Mouse (Mus musculus) spleen, adult 2 months (tissue): ENCODE measurements around the gene Nectin1. TPM values are rescaled to one million over a fixed set of nuclear protein-coding genes. Genes with fewer than 3 reads are reported as not detected.

ENCODE experiments used
- DNase-seq, 2 experiments: peaks; one replicate each; pipeline versions ENCODE4 v3.0.0 to v3.0.0-alpha.2; 2012 to 2021; ENCODE audit warnings: low spot score in 2 of 2, low read depth in 1 of 2
- H3K27ac ChIP-seq: fragments of 200-500 bp; 2 replicates; pipeline ENCODE4 v1.5.1; 2012; ENCODE audit warnings: low read length, inconsistent platforms; ENCODE audit not compliant: insufficient read depth
- H3K27me3 ChIP-seq: fragments of 200-500 bp; 2 replicates; pipeline ENCODE4 v1.6.1; 2012; ENCODE audit warnings: mild to moderate bottlenecking, moderate library complexity, low read length, inconsistent platforms; ENCODE audit not compliant: control insufficient read depth, insufficient read depth
- H3K36me3 ChIP-seq: fragments of 200-500 bp; 2 replicates; pipeline ENCODE4 v1.6.1; 2012; ENCODE audit warnings: mild to moderate bottlenecking, low read length, inconsistent platforms; ENCODE audit not compliant: control insufficient read depth, insufficient read depth
- H3K4me1 ChIP-seq: fragments of 200-500 bp; 2 replicates; pipeline ENCODE4 v1.6.1; 2011; ENCODE audit warnings: inconsistent platforms; ENCODE audit not compliant: control insufficient read depth, insufficient read depth, insufficient read length
- H3K4me3 ChIP-seq: fragments of 200-500 bp; 2 replicates; pipeline ENCODE4 v1.5.1; 2011; ENCODE audit warnings: mild to moderate bottlenecking, inconsistent platforms; ENCODE audit not compliant: insufficient read depth, insufficient read length; ENCODE audit errors: extremely low read depth
- CTCF ChIP-seq: fragments of 200-500 bp; IDR thresholded peaks from 2 replicates; pipeline ENCODE4 v1.5.1; 2011; ENCODE audit warnings: mild to moderate bottlenecking, inconsistent platforms; ENCODE audit not compliant: insufficient read depth, insufficient read length, insufficient replicate concordance; ENCODE audit errors: extremely low read depth
- POLR2A ChIP-seq: fragments of 200-500 bp; IDR thresholded peaks from 2 replicates; pipeline ENCODE4 v1.6.1; 2011; ENCODE audit warnings: low read depth, low read length, inconsistent platforms
- WGBS: fragments of 180-500 bp; shearing (Covaris S2); methylation state at CpG from one replicate; pipeline ENCODE4 v1.1.7; 2018; 5-methylcytosine and 5-hydroxymethylcytosine counted together
- polyA plus RNA-seq: library from polyadenylated mRNA; depleted of rRNA; stranded (reverse); fragments of >200 nt; gene quantifications from 2 replicates; pipeline ENCODE4 v1.2.3, GENCODE M21; 2012

Gene Nectin1
- polyA plus RNA-seq, 1 experiment: 5.1 TPM

DNA sequence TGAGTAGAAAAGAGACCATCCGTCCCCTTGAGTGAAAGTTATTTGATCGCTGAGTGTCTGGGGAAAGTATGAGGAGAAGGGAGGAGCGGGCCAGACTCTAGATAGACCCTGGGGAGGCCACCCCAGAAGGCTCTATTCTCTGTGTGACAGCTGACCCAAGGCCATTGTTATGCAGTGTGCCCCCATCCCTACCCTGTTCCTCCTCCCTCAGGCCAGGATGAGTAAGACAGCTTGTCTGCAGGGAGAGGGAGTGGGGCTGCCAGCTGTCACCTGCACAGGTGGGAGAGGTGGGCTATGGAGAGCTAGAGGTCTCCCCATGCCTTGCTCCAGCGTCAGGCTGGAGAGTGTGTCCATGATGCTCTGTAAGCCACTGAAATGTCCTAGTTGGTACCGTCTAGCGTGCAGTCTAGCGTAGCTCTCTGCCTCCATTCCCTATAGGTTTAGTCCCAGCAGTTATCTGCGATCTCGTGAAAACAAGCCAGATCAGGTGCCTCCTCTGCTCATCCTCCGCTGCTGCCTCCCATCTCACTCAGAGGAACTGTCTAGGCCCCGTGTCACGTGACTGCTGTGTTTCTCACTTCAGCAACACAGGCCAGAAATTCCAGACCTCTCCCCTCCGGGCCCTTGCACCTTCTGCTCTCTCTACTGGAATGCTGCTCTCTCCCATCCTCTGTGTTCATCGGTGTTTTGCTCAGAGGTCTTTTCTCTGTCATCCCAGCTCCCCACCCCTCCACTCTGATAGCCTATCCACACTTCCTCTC lies 21.8 kb downstream of the Nectin1 start:
- H3K27me3 ChIP-seq: no peaks in the 10 kb centered on the region
- no peak overlapping the region for H3K4me3 ChIP-seq
- H3K36me3 ChIP-seq: no peaks in the 10 kb centered on the region
- no peak for DNase-seq
- no peak for TF ChIP-seq POLR2A
- H3K4me1 ChIP-seq: peaks cover 12% of the 10 kb centered on the region; the same call in 1 of the 2 replicates
- H3K27ac ChIP-seq: no peak overlapping the region
- 83% methylated on average over 14 of the region's 14 CpGs for WGBS

- no peaks in the 10 kb centered on the region for H3K4me1 ChIP-seq
- no peak overlapping the region for H3K27ac ChIP-seq
- TF ChIP-seq CTCF (no peak), POLR2A (no peak)
- H3K27me3 ChIP-seq: no peaks in the 10 kb centered on the region
- WGBS: 75% methylated on average over 4 of the region's 4 CpGs
- DNase-seq: no peak
- no peaks in the 10 kb centered on the region for H3K36me3 ChIP-seq
- H3K4me3 ChIP-seq: no peak overlapping the region
Observed at GRCm38 (mm10) chr9:43768779-43769178, 25.0 kb downstream of the Nectin1 start.

- 82% methylated on average over 7 of the region's 7 CpGs for WGBS
- H3K27ac ChIP-seq: no peak overlapping the region
- no peaks in the 10 kb centered on the region for H3K27me3 ChIP-seq
- no peak for DNase-seq
- no peaks in the 10 kb centered on the region for H3K4me1 ChIP-seq
- TF ChIP-seq CTCF (no peak), POLR2A (no peak)
- H3K4me3 ChIP-seq: no peak overlapping the region
- no peaks in the 10 kb centered on the region for H3K36me3 ChIP-seq
Observed at GRCm38 (mm10) chr9:43769228-43769627, 25.4 kb downstream of the Nectin1 start.

DNA sequence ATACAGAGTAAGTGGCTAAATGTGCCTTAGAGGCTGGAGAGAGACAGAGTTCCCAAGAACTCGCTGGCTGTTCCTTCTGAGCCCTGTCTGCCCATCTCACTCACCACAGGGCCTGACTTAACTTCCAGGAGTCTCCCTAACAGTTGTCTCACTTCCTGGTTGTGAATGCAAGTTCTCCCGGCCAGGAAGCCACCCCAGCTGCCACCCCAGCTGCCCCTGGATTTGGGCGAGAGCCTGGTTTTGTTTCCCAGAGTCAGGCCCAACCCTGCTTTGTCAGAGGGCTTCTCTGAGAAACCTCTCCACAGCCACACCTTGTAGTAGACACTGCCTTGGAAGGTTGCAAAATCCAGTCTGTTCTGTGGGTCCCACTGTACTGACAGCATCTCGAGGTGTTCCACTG lies 26.2 kb downstream of the Nectin1 start:
- TF ChIP-seq CTCF (no peak), POLR2A (no peak)
- 74% methylated on average over 4 of the region's 4 CpGs for WGBS

GRCm38 (mm10) chr9:43771041-43771440 lies 27.3 kb downstream of the Nectin1 start:
- TF ChIP-seq POLR2A: no peak
- TF ChIP-seq CTCF: no peak
- DNase-seq: no peak
- Histone ChIP-seq H3K27ac (no peak overlapping the region), H3K4me1 (no peaks in the 10 kb centered on the region), H3K4me3 (no peak overlapping the region), H3K36me3 (no peaks in the 10 kb centered on the region), H3K27me3 (no peaks in the 10 kb centered on the region)
- WGBS: 69% methylated on average over 1 of the region's 1 CpGs

More for the DNA sequence above, 26.2 kb downstream of the Nectin1 start:
- no peak overlapping the region for H3K4me3 ChIP-seq
- H3K36me3 ChIP-seq: no peaks in the 10 kb centered on the region
- H3K27ac ChIP-seq: no peak overlapping the region
- no peaks in the 10 kb centered on the region for H3K4me1 ChIP-seq
- H3K27me3 ChIP-seq: no peaks in the 10 kb centered on the region
- no peak for DNase-seq

DNA sequence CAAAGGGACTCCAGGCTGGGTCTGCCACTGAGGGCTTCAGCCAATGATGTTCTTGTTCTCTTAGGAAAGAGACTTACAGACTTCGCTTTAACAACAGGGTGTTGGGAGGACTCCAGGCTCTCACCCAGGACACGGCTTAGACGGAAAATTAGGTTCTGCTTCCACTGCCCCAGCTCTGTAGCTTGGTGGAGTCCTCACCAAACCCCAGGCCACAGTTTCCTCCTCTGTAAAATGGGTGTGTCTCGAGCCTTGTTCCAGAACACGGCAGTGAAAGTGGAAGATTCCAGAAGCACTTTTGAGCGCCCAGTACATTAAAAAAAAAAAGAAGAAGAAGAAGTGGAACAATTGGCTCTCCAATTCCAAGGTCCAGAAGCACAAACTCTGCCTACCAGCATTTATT lies 28.7 kb downstream of the Nectin1 start:
- H3K4me1 ChIP-seq: no peaks in the 10 kb centered on the region
- H3K27ac ChIP-seq: no peak overlapping the region
- no peak for DNase-seq
- H3K36me3 ChIP-seq: no peaks in the 10 kb centered on the region
- no peaks in the 10 kb centered on the region for H3K27me3 ChIP-seq
- TF ChIP-seq POLR2A (no peak), CTCF (no peak)
- 69% methylated on average over 6 of the region's 6 CpGs for WGBS
- no peak overlapping the region for H3K4me3 ChIP-seq

DNA sequence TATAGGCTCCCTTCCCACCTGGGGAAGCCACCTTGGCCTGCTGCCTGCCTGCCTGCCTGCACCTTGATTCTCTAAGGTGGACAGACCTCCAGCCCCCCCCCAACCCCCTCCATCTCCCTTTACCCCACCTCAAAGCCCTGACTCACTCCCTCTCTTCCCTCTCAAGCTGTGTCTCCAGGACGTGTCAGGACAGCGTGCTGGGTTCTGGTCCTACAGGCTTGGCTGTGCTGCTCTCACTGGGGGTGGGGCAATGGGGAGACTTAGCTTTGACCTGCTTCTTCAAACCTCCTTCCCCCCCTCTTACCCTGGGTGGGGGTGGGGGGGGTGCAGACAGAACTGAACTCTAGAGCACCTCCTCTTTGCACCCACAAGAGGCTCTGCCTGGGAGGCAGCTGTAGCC lies 29.7 kb downstream of the Nectin1 start:
- H3K4me3 ChIP-seq: no peak overlapping the region
- H3K4me1 ChIP-seq: no peaks in the 10 kb centered on the region
- H3K27me3 ChIP-seq: no peaks in the 10 kb centered on the region
- 92% methylated on average over 2 of the region's 2 CpGs for WGBS
- H3K36me3 ChIP-seq: no peaks in the 10 kb centered on the region
- no peak for DNase-seq
- H3K27ac ChIP-seq: no peak overlapping the region
- no peak for TF ChIP-seq POLR2A
- TF ChIP-seq CTCF: no peak
